Mouse (Mus musculus) yolk sac, embryonic 10.5 days (tissue): Measurements from ENCODE around the gene Srsf5.
A peak's percentile ranks its signal among the peaks of the same experiment; 100 is the strongest.
"Not testable (repeated sequence)": the region's sequence is repeated elsewhere in the genome, so short reads cannot be mapped to it uniquely, and the experiment has no call there.

ENCODE experiments used
- DNase-seq: peaks from one replicate; pipeline ENCODE4 v3.0.0-alpha.2; 2017; ENCODE audit warnings: low spot score

The Srsf5 gene

DNA sequence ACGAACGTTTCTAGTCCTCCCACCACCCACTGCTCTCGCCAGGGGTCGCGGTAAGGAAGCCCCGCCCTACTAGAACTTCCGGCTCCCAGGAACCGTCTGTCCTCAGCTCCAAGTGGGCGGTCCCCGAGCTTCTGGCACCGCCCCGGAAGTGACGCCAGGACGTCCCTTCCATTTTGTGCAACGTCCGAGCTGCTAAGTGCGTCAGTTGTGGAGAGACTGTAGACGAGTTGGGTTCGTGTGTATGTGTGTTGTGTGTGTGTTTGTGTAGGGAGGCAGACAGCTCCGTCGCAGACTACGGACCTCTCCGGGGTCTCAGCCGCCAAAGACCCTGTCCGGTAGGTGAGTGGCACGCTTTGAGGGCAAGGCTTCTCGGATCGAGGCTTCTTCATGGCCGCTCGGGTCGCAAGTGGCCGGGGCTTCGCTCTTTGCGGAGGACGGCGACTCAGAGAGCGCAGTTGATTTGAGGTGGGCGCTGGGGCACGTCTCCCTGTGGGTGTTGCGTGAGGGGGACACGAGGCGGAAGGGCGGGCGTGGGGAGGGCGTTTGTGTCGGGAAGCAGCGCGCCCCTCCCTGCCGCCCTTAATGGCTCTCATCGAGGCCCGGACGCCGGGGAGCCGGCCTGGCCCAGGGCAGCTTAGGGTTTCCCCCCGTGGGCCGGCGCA is at the start of gene Srsf5:
TSS of gene Srsf5 (plus strand) at position 171 of the 662 bp plus-strand sequence.
- peak; percentile 97 for DNase-seq

DNA sequence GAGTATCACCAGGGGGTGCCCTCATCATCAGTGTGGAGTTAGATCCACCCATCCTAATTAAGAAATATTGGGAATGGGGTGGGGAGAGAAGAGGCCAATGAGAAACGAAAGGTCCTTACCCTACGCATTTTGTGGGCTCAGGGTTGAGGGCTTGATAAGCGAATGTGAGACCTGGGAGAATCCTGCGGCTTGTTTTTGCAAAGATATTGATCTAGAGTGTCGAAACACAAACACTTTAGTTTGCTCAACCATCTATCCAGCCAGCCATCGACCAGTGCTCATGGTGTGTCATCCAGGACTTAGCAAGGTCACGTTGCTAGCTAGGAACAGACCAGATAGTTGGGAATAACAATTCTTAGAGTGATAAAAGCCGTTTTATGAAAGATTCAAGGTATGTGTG is 35.7 kb upstream of the Srsf5 start:
- peak; percentile 56 for DNase-seq

DNA sequence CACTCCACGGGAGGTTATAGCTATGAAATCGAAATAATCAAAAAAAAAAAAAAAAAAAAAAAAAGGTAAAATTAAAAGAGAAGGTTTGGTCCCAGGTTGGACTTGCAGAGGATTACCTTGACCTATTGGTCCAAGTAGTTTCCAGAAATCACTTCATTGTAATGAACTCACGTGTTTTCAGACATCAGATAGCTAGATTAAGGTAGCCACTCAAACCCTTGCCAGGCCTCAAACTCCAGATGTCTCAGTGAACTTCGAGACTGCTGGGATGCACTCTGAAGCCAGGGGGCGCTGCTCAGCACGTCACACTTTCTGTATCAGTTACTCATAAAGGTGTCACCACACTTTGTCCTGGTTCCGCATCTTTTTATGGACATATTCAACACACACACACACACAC is 27.5 kb upstream of the Srsf5 start:
- no peak for DNase-seq

DNA sequence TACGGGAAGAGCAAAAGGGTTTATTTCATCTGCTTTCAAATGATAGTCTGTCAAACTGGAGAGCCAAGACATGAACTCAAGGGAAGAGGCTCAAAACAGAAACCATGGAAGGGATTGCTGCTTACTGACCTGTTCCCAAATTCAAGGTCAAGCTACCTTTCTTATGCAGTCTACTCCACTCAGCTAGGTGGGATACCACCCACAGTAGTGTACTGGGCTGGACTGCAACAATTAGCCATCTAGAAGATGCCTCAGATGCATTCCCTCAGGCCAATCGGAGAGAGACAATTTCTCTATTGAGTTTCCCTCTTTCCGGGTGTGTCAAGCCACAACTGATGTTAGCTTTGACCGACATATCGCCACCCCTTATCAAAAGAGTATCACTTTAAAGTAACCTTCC is 24.0 kb upstream of the Srsf5 start:
- DNase-seq, result no peak

DNA sequence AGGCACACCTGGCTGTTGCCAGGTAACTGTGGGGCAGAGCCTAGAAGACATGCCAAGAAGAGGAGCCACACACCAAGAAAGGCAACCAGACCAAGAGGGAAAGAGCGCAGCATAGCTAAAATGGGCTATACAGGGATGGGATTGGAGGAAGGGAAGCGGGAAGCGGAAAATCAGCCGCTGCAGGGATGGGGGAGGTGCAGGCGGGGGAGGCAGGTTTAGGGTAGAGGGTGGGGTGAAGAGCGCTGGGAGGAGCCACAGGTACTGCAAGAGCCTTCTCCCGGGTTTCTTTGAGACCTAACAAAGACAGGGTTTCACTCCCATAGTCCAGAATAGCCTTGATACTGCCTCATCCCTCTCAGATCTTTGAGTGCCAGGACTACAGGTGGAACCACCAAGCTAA is 22.4 kb upstream of the Srsf5 start:
- DNase-seq, result no peak

DNA sequence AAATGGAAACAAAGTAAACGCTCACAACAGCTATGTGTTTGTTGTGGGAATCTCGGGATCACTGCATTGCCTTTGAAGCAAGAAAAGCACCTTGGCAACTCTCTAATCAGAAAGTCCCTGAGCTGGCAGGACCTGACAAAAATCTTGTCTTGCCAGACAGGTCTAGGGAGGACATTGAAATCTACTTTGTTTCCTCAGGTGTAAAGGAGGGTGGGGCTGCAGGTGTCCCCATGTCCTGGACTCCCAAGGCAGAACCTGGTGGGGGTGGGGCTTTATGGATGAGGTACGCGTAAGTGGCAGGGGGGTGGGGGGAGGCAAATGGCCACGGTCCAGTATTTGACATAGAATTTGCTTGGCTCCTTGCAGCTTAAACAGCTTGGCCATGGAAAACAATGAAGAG is 21.7 kb upstream of the Srsf5 start:
- DNase-seq, result no peak

DNA sequence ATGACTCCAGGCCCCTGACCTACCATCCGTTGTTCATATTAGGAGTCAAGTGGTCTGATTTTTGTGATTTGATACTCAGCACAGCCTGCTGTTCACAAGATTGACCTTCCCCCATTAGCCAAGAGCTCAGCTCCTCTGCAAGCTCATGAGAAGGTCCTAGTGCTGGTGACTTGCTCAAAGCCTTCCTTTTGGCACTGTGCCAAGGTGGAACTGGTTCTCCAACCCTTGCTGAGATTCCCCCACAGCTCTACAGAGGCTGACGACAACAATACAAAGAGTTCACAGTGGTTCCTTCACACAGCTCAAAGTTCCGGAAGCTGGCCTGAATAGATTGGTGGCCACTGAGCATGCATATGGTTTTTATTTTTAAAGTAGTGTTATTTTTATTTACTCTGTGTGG is 21.1 kb upstream of the Srsf5 start:
- DNase-seq, result no peak

DNA sequence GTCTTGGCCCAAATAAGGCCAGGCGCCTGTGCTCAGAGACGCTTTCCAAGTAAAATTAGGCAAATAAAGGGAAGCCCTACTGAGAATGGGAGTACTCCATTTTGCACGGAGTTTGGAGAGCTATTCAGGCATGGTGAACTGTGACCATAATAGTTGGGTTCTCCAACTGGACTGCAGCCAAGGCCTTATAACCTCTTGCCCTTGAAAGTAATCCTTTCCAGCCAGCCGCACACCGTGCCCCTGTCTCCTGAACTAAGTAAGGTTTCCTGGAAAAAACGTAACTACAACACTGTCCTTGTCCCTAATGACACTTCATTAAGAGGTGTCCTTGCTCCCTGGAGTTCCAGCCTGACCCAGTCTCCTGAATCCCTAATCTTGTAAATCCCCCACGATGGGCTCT is 19.4 kb upstream of the Srsf5 start:
- DNase-seq, result peak; percentile 44

DNA sequence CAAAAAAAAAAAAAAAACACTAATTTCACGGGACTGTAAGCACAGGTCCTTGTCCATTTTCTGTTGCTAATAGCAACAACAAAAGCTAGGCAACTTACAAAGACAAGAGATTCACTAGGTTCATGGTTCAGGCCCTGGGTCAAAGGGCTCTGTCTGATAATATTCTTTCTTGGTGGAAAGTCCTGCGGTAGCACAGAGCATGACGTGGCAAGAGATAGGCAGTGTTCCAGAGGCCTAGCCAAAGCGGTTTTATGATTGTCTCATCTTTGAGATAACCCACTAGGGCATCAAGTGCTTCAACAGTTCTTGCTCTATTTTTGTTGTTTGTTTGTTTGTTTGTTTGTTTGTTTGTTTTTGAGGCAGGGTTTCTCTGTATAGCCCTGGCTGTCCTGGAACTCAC is 18.8 kb upstream of the Srsf5 start:
- peak; percentile 65 for DNase-seq

DNA sequence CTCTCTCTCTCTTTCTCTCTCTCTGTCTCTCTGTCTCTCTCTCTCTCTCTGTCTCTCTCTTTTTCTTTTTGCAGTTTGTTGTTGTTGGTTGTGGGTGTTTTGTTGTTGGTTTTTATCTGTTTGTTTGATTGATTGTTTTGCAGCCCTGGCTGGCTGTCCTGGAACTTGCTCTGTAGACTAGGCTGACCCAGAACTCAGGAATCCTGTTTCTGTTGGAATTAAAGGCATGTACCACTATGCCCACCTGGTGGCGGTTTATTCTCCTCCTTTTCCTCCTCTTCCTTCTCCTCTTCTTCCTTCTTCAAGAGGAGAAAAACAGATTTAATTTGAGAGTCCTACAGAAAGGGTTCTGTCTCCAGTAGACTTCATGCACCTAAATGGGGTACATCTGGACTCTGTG is 17.8 kb upstream of the Srsf5 start:
- no peak for DNase-seq

DNA sequence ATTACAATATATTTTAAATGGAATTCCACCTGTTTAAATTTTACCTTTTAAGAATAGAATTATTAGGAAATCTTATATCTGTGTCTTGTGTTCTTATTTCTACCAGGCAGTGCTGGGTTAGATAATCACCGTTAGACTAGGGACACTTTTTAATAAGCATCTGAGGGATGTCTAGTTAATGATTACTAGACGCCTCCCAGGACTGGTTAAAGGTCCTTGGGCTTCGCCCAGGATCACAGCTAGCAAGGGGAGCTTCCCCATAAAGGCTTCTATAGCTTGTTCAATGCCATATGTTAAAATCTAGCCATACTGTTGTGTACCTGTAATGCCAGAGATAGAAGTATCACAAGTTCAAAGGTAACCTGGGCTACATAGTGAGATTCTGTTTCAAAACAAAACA is 16.4 kb upstream of the Srsf5 start:
- no peak for DNase-seq

DNA sequence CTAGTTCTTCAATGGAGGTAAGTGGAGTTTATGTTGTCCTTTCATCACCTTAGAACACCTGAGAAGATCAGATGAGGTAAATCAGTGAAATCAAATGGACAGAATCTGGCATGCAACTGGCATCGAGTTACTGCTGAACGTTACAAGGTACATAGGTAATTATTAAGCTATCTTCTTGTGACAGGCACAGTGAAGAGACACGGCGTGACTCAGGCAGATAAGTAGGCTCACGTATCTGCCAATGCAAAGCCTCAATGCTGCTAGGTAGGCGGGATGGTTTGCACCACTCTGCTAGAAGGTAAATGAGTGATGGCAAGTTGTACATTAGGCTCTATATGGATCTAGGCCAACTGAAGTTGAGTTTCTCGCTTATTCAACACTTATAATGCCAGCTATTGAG is 15.2 kb upstream of the Srsf5 start:
- peak; percentile 61 for DNase-seq

DNA sequence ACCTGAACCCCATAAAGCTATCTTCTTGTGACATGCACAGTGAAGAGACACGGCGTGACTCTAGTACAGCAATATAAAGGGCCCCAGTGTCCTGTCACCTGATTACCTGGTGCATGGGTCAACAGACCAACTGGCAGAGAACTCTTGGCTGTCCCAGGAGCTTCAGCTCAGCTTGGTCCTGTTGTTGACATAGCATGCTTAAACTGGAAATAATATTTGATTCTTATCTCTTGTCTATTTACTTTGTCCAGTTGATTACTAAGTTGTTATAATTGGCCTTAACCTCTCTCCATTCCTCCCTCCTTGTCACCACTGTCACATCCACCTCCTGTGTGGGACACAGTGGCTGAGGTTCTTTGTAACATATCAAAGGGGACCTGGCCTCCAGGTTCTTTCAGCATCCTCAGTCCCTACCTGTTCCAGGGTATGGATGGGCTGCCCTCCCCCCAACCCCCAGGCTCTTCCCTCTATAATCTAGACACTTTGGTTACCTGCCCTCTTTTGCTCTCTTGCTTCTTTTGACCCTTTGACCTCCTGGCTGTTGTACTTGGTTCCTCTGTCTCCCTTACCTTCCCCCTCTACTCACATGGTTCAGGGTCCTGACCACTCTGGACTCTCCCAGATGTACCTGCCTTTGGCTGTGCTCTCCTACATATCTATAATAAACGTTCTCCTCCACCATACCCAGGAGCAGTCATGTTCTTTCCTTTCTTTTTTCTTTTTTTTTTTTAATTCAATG is 13.7 kb upstream of the Srsf5 start:
- peak; percentile 44 for DNase-seq

DNA sequence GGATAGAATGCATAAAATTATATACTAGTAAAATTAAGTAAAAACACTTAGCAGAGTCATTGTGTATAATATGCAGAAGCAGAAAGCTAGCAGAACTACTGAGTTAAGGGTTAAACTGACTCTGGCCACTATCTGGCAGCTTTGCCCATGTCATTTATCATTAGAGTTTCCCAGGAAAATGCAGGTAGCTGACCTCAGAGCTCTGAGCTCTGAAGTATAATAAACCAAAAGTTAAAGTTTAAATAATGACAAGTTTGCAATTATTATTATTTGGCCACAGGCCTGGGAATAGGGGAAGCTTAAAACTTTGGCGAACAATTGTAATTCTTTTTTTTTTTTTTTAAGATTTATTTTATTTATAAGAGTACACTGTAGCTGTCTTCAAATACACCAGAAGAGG is 12.4 kb upstream of the Srsf5 start:
- no peak for DNase-seq

DNA sequence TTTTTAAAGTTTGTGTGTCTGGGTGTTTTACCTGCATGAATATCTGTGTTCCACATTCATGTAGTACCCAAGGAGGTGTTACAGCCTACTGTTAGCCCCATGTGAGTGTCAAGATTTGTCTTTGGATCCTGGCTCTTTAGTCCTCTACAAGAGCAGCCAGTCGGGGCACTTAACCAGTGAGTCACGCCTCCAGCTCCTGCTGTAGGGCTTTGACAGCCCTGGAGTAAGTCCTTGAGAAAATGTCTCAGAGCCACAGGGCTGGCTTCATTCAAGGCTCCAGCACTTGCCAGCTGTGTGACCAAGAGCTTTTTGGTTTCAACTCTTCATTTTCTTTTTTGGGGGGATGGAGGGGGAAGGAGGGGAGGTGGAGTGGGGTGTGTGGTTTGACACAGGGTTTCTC is 8.6 kb upstream of the Srsf5 start:
- no peak for DNase-seq

DNA sequence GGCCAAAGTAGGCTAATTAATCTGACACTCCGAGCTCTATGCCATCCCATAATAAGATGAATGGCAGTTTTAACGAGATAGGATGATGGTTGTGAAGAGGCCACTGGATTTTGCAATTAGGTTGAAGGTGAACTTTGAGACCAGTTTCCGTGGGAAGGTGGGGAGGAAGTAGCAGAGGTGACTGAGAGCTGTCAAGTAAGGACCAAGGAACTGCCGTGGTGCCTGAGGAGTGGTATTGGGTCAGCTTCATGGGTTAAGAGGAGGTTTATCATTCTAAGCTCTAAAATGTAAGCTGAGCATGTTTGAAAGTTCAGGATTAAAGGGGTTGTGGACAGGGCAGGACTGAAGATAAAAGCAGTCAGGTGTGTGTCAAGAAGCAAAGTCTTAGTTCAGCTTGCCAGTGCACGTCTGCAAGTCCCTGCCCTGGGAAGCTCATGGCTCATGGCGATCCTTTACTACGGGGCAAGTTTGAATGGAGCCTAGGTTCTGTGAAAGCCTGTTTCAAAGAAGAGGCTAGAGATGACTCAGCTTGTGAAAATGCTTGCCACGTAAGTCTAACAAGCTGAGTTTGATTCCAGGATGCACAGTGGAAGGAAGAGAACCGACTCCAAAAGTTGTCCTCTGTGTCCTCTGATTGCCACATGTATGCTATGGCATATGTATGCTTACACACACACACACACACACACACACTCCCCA is 7.8 kb upstream of the Srsf5 start:
- peak; percentile 44 for DNase-seq

DNA sequence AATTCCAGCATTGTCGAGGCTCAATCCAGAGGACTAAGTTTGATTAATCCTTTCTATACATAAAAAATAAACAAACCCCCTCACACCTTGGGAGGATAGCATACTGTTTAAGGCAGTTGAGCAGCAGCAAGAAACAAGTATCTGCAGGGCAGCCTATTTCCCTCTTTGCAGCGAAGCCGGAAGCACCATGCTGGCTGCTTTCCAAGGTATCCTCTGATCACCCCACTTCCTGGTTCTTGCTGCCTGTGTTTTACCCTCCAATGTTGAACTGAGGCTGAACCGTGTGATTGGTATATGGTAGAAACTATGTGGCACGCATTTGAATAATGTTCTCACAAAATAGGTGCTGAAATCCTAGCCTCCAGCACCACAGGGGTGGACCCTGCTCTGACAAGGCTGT is 6.7 kb upstream of the Srsf5 start:
- no peak for DNase-seq

DNA sequence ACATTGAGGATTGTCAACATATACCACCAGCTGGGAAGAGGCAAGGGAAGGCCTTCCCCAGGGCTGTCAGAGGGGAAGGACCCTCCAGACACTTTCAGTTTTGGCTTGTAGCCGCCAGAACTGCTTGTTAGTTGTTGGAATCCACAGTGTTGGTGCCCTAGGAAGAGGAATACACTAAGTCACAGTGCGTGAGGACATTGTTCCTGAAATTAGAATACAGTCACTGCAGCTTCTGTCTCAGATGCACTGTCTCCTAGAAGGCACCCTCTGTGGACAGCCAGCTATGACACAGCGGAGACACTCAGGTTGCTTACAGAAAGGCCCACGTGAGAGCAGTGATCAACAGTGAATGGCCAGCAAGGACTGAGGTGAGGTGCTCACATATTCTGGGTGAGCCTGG is 6.1 kb upstream of the Srsf5 start:
- no peak for DNase-seq

DNA sequence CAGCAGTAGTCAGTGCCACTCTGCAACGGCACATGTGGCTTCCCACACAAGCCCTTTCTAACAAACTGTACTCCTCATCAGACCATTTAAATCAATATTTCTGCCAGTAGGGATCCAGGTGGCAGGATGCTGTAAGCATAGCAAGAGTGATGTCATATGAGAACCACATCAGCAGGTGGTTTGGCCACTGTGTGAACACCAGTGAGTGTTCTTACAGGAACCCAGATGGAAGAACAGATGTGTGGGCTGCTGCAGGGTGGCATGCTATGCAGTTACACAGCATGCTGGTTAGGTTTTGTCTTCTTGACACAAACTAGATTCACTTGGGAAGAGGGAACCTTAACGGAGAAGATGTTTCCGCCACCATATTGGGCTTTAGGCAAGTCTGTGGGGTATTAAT is 3.4 kb upstream of the Srsf5 start:
- DNase-seq, result no peak

DNA sequence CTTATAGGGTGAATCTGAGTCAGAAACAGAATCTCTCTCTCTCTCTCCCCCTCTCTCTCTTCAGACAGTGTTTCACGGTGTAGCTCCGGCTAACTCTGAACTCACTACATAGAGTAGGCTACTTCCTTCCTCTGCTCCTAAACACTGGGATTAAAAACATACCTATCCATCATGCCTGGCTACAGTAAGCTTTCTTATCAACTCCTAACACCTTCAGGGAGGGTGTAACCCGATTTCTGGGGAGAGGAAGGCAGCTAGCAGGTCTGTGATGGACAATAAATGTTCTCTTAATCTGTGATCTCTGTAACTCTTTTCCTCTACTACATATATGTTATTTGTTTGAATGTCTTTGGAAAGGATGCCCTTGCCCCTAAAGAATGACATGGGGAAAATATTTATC is 1.9 kb upstream of the Srsf5 start:
- DNase-seq, result no peak

DNA sequence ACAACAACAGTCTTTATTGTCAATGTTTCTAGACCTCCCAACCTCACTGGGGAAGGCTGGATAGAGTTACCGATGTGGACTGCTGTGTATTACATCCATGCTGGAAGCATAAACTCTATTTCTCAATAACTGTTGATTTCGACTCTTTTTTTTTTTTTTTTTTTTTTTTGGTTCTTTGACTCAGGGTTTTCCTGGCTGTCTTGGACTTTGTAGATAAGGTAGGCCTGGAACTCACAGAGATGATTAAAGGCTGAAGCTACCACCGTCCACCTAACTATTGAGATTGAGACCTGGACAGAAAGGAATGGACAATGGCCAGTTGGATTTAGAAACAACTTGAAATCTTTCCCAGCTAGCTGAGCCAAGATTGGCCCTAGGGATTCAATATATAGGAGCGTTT is 1.1 kb upstream of the Srsf5 start:
- no peak for DNase-seq

DNA sequence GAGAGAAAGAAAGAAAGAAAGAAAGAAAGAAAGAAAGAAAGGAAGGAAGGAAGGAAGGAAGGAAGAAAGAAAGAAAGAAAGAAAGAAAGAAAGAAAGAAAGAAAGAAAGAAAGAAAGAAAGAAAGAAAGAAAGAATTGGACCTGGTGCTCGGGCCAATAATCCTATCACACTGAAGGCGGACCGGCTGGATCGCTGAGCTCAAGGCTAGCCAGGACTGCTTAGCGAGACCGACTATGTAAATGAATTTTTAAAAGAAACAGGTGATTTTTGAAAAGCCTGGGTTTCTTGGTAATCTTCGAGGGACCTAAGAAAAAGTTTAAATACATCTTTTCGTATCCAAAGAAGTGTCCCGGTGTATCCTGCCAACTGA is 356 bp upstream of the Srsf5 start:
- not testable (repeated sequence) for DNase-seq

DNA sequence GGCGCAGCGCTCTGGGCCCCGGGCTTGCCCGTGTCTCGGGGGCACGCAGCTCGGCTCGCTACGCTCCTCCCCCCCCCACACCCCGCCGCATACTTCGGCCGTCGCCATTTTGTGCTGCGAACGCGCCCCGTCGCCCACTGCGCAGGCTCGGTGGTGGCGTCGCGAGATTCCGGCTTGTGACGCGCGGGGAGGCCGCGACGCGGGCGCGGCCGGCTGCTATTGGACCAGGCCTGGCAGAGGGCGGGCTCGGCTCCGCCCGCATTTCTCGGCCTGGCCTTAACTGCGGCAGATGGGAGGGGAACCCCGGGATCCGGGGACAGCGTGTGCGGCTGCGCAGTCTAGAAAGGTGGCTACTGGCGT is 672 bp downstream of the Srsf5 start:
- peak; percentile 94 for DNase-seq

DNA sequence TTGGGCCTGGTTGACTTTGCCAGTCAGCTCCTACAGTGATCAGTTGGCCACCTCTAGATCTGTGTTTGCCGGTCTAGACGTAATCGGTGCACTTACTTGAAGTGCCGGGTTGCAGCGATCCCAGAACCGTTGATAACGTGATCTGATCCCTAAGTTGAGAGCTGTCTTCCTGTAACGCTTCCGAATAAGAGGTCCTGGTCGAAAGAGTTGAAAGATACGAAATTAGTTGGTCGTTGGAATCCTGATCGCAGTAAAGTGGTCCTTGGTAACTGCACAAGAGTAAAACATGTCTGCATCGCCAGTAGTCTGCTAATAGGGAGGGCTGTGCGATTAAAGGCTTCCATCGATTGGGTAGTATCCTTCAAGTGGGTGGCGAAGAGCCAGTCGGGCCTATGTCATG is 2.9 kb downstream of the Srsf5 start:
- no peak for DNase-seq
